Mouse (Mus musculus): ENCODE results near the gene Scn8a. TPM values are rescaled to one million over a fixed set of nuclear protein-coding genes. Genes with fewer than 3 reads are reported as not detected.

The Scn8a gene
- polyA plus RNA-seq, 1 experiment = 0.06 TPM

DNA sequence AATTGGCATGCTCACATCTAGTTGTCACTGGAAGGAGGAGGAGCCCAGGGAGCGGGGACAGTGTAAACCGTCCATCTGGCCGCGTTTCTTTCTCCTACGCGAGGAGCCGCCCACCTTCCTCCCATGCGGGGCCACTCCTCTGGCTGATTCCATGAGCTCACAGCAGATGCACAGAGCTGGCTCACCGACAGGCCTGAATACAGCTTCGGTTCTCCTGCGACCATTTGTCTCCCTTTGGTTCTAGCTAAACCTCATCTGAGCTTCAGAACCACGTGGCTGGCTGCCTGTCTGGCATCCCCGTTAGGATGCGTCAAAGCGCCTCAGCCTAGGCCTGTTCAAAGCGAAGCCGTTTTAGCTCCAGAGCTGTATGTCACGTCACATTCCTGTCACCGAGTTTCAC, 53.8 kb downstream of the Scn8a start:
- Histone ChIP-seq H3K27me3 (ENCODE audit: control insufficient read depth, insufficient read depth, low read length) (0 out of 2 replicates have a peak, but pooled peaks cover 2% of the 10 kb centered on the region), H3K4me1 (ENCODE audit: control insufficient read depth, insufficient read depth, insufficient read length, low read length) (no peaks in the 10 kb centered on the region), H3K36me3 (ENCODE audit: control insufficient read depth, insufficient read depth, low read length) (no peaks in the 10 kb centered on the region), H3K4me3 (ENCODE audit: low read depth, low read length) (no peak overlapping the region), H3K27ac (ENCODE audit: insufficient read depth, low read depth, low read length) (no peak overlapping the region)
- no peak for TF ChIP-seq CTCF (IDR thresholded peaks at IDR 0.05; ENCODE audit: extremely low read depth, insufficient read length, insufficient replicate concordance, low read depth, low read length)
- TF ChIP-seq POLR2A (IDR thresholded peaks at IDR 0.05; ENCODE audit: low read depth, low read length) = no peak
- WGBS = 34% methylated on average over 19 of the region's 19 CpGs

DNA sequence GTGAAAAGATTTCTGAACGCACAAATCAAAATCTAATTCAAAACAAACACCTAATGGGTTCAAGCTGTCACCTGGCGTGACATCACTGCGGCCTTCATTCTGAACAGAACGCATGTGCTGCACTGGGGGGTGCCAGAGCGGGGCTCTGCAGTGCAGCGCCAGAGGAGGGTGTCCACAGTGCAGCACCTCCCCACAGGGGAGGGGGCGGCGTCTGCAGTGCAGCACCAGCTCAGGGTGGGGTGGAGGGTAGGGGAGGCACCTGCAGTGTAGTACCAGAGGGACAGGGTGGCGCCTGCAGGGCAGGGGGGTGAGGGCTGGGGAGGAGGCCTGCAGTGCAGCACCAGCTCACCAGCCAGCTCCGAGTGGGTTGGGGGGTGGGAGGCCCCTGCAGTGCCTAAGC, 55.3 kb downstream of the Scn8a start:
- Histone ChIP-seq H3K4me3 (ENCODE audit: low read depth, low read length) (no peak overlapping the region), H3K36me3 (ENCODE audit: control insufficient read depth, insufficient read depth, low read length) (no peaks in the 10 kb centered on the region), H3K27ac (ENCODE audit: insufficient read depth, low read depth, low read length) (no peak overlapping the region), H3K4me1 (ENCODE audit: control insufficient read depth, insufficient read depth, insufficient read length, low read length) (no peaks in the 10 kb centered on the region), H3K27me3 (ENCODE audit: control insufficient read depth, insufficient read depth, low read length) (peaks cover 2% of the 10 kb centered on the region; the same call in 1 of the 2 replicates)
- 78% methylated on average over 10 of the region's 10 CpGs for WGBS
- TF ChIP-seq POLR2A (IDR thresholded peaks at IDR 0.05; ENCODE audit: low read depth, low read length) (no peak), CTCF (IDR thresholded peaks at IDR 0.05; ENCODE audit: extremely low read depth, insufficient read length, insufficient replicate concordance, low read depth, low read length) (no peak)

DNA sequence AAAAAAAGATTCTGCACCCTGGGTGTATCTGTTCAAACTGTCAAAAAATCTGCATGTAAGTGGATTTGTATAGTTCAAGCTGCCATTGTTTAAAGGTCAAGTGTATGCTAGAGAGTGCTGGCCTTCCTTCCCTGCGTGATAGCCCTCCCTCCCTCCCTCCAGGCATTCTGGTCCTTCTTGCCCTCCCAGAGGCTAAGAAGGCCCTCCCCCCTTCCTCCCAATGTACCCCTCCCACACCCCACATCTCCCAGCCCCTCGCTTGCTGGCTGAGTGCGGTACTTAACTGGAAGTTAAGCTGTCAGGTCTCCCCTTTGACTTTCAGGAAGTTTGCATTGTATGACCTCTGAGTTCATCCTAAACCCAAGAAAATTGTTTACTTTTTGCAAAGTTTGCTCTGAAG, 60.8 kb downstream of the Scn8a start:
- Histone ChIP-seq H3K27me3 (ENCODE audit: control insufficient read depth, insufficient read depth, low read length) (no peaks in the 10 kb centered on the region; the same call in 1 of the 2 replicates), H3K27ac (ENCODE audit: insufficient read depth, low read depth, low read length) (no peak overlapping the region), H3K36me3 (ENCODE audit: control insufficient read depth, insufficient read depth, low read length) (no peaks in the 10 kb centered on the region), H3K4me1 (ENCODE audit: control insufficient read depth, insufficient read depth, insufficient read length, low read length) (no peaks in the 10 kb centered on the region), H3K4me3 (ENCODE audit: low read depth, low read length) (no peak overlapping the region)
- no peak for TF ChIP-seq CTCF (IDR thresholded peaks at IDR 0.05; ENCODE audit: extremely low read depth, insufficient read length, insufficient replicate concordance, low read depth, low read length)
- no peak for TF ChIP-seq POLR2A (IDR thresholded peaks at IDR 0.05; ENCODE audit: low read depth, low read length)
- 52% methylated on average over 3 of the region's 3 CpGs for WGBS

GRCm38 (mm10) chr15:100936176-100936575, 66.5 kb downstream of the Scn8a start:
- no peak overlapping the region for H3K27ac ChIP-seq (ENCODE audit: insufficient read depth, low read depth, low read length)
- H3K4me3 ChIP-seq (ENCODE audit: low read depth, low read length) = no peak overlapping the region
- no peaks in the 10 kb centered on the region for H3K27me3 ChIP-seq (ENCODE audit: control insufficient read depth, insufficient read depth, low read length)
- WGBS = 38% methylated on average over 24 of the region's 24 CpGs
- no peaks in the 10 kb centered on the region for H3K36me3 ChIP-seq (ENCODE audit: control insufficient read depth, insufficient read depth, low read length)
- TF ChIP-seq POLR2A (IDR thresholded peaks at IDR 0.05; ENCODE audit: low read depth, low read length) (no peak), CTCF (IDR thresholded peaks at IDR 0.05; ENCODE audit: extremely low read depth, insufficient read length, insufficient replicate concordance, low read depth, low read length) (no peak)
- H3K4me1 ChIP-seq (ENCODE audit: control insufficient read depth, insufficient read depth, insufficient read length, low read length) = no peaks in the 10 kb centered on the region

DNA sequence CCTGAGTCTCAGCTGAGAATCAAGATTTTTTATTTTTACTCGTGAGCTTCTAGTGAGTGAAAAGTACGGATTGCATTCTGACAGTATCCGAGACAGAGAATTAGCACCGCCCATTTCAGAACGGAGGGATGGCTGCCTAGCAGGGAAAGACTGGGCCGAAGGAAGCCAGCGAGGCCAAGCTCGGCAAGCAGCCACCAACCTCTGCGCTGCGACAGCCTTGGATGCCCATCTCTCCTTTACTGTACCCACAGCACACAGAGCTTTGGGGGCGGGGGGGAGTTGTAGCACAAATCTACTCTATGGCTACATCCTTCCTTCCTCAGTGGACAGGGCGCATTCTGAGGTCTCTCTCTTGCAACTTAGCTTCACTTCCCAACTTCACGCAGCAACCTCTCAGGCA, 78.7 kb downstream of the Scn8a start:
- TF ChIP-seq CTCF (IDR thresholded peaks at IDR 0.05; ENCODE audit: extremely low read depth, insufficient read length, insufficient replicate concordance, low read depth, low read length) (no peak), POLR2A (IDR thresholded peaks at IDR 0.05; ENCODE audit: low read depth, low read length) (no peak)
- WGBS = 89% methylated on average over 13 of the region's 13 CpGs
- no peaks in the 10 kb centered on the region for H3K36me3 ChIP-seq (ENCODE audit: control insufficient read depth, insufficient read depth, low read length)
- no peak overlapping the region for H3K27ac ChIP-seq (ENCODE audit: insufficient read depth, low read depth, low read length)
- peaks cover 3% of the 10 kb centered on the region; the same call in 1 of the 2 replicates for H3K4me1 ChIP-seq (ENCODE audit: control insufficient read depth, insufficient read depth, insufficient read length, low read length)
- H3K27me3 ChIP-seq (ENCODE audit: control insufficient read depth, insufficient read depth, low read length) = no peaks in the 10 kb centered on the region; the same call in 1 of the 2 replicates
- no peak overlapping the region for H3K4me3 ChIP-seq (ENCODE audit: low read depth, low read length)

- WGBS = 78% methylated on average over 4 of the region's 4 CpGs
- H3K4me1 ChIP-seq (ENCODE audit: control insufficient read depth, insufficient read depth, insufficient read length, low read length) = peaks cover 3% of the 10 kb centered on the region; the same call in 1 of the 2 replicates
- no peaks in the 10 kb centered on the region; the same call in 1 of the 2 replicates for H3K27me3 ChIP-seq (ENCODE audit: control insufficient read depth, insufficient read depth, low read length)
- H3K4me3 ChIP-seq (ENCODE audit: low read depth, low read length) = no peak overlapping the region
- H3K36me3 ChIP-seq (ENCODE audit: control insufficient read depth, insufficient read depth, low read length) = no peaks in the 10 kb centered on the region
- H3K27ac ChIP-seq (ENCODE audit: insufficient read depth, low read depth, low read length) = no peak overlapping the region
- TF ChIP-seq CTCF (IDR thresholded peaks at IDR 0.05; ENCODE audit: extremely low read depth, insufficient read length, insufficient replicate concordance, low read depth, low read length) (no peak), POLR2A (IDR thresholded peaks at IDR 0.05; ENCODE audit: low read depth, low read length) (no peak)
Observed at GRCm38 (mm10) chr15:100949169-100949568, 79.5 kb downstream of the Scn8a start.

DNA sequence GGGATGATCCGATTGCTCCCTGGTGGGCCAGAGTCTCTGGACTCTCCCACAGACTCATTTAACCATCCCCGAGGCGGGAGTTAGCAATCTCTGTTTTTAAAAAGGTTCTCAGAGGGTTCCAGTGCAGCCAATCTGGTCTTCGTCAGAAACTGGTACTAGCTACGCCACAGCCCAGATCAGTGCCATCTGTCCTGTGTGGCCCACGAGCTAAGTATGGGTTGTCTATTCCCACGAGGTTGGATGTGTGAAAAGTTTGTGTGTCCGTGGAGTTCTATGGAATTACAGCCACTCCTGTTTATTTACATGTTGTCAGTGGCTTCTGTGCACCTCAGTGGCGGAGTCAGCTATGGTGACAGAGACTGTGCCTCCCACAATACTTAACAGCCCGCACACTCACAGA, 81.8 kb downstream of the Scn8a start:
- Histone ChIP-seq H3K36me3 (ENCODE audit: control insufficient read depth, insufficient read depth, low read length) (no peaks in the 10 kb centered on the region), H3K4me3 (ENCODE audit: low read depth, low read length) (no peak overlapping the region), H3K4me1 (ENCODE audit: control insufficient read depth, insufficient read depth, insufficient read length, low read length) (no peaks in the 10 kb centered on the region), H3K27ac (ENCODE audit: insufficient read depth, low read depth, low read length) (no peak overlapping the region), H3K27me3 (ENCODE audit: control insufficient read depth, insufficient read depth, low read length) (no peaks in the 10 kb centered on the region; the same call in 1 of the 2 replicates)
- TF ChIP-seq POLR2A (IDR thresholded peaks at IDR 0.05; ENCODE audit: low read depth, low read length) = no peak
- TF ChIP-seq CTCF (IDR thresholded peaks at IDR 0.05; ENCODE audit: extremely low read depth, insufficient read length, insufficient replicate concordance, low read depth, low read length) = no peak
- WGBS = 79% methylated on average over 10 of the region's 10 CpGs

Data from small intestine, adult 2 months (tissue).